Mouse (Mus musculus) natural killer cell, adult 2 months (primary cell): ENCODE data around the gene Atl1.

Experiments
- DNase-seq, 2 experiments: peaks; one replicate each; pipeline ENCODE4 v3.0.0; 2022; ENCODE audit warnings: low spot score in 2 of 2

Gene Atl1

DNA sequence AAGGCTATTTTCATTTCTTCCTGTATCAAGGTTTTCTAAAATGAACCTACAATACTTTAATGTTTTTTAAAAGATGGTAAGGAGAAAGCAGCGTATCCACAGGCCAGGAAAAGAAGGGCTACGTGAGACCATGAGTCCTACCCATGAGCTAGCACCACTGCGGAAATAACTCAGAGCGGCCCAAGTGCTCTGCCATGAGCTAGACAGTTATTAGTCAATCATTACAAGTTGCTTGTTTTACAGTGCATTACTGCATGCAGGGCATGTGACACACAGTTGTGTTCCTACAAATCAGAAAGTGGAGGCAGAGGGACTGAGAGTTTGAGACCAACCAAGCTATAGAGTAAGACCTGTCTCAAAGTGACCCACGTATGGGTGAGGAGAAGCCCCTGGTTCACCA, 8.4 kb upstream of the Atl1 start:
- DNase-seq, result no peak

DNA sequence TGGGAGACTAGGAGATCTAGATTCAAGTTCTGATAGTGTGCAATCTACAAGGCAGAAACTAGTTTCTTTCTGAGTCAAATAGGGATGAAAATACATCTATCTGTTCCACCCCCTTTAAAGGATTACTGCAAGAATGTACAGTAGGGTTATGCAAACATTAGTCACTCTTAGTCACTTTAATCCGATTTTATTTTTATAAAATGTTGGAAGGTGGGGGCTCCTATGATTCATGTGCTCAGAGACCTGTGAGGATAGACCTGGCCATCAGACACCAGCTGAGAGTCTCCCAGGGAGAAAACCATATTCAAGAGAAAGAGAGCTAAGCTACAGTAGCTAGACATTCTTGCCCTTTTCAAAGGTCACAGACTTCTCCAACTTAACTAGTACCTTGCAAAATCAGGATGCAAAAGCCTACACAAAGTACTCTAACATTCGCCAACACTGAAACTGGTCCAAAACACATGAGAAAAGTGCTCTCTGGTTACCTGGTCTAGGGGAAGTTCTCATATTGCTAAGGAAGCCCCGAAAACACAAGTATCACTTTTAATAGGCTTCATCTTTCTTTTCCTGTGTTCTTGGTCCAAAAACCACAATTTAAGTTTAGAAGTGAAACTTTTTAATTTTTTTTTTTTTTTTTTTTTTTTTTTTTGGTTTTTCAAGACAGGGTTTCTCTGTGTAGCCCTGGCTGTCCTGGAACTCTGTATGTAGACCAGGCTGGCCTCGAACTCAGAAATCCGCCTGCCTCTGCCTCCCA, 7.1 kb upstream of the Atl1 start:
- DNase-seq, result no peak

DNA sequence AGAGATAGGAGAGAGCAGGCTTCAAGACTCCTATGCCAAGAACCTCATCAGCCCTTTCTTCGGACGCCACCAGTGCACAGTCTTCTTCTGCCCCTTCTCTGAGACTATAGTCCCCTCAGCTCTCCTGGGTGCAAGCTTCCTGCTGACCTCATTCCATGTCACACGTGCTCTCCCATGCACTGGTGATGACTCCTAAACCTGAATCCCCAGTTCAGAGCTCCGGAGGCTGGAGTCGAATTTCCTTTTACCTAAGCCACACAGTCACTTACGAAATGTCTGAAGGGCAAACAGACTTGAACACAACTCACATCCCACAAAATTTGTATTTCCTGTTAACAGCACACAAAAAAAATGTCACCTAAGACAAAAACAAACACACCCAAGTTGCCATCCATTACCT, 4.6 kb upstream of the Atl1 start:
- DNase-seq, result no peak

GRCm38 (mm10) chr12:69888345-69888744, 4.1 kb upstream of the Atl1 start:
- no peak for DNase-seq

- no peak for DNase-seq
Measured at GRCm38 (mm10) chr12:69890051-69890450, 2.4 kb upstream of the Atl1 start.

- no peak for DNase-seq
Measured at GRCm38 (mm10) chr12:69890476-69890875, 1.9 kb upstream of the Atl1 start.

- DNase-seq, result no peak
Measured at GRCm38 (mm10) chr12:69891721-69892120, 693 bp upstream of the Atl1 start.

DNA sequence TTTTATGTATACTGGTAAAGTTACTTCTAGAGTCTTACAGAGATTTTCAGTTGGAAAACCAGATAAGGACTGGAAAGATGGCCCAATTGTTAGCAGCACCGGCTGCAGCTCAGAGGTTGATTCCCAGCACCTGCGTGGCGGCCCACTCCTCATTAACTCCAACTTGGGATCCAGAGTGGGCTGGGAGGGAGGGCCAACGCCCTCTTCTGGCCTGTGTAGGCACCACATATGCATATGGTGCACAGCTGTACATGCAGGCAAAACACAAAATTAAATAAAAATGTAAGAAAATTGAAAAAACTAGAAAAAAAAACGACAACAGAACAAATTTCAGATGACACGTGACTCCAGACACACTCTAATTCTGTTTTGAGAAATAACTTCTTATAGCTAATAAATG, 1.5 kb downstream of the Atl1 start:
- DNase-seq, result no peak

- no peak for DNase-seq
Measured at GRCm38 (mm10) chr12:69895046-69895445, 2.6 kb downstream of the Atl1 start.

DNA sequence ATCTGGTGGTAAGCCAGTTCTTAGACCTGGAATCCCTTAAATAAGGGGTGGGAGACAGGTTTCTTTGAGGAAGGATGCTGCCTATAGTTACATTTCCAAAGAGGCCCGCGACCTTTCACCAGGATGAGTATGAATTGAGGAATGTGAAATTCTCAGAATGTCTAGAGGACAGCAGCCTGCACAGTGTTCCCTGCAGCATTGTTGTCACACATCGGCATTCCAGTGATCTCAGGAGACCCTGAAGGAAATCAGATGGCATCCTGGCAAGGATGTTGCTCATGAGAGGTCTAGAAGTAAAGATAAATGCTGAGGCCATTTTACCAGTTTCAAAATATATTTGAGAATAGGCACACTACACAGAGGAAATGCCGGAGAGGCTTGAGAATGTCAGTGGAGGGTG, 5.7 kb downstream of the Atl1 start:
- DNase-seq, result no peak

GRCm38 (mm10) chr12:69904991-69905390, 12.6 kb downstream of the Atl1 start:
- DNase-seq, result no peak

DNA sequence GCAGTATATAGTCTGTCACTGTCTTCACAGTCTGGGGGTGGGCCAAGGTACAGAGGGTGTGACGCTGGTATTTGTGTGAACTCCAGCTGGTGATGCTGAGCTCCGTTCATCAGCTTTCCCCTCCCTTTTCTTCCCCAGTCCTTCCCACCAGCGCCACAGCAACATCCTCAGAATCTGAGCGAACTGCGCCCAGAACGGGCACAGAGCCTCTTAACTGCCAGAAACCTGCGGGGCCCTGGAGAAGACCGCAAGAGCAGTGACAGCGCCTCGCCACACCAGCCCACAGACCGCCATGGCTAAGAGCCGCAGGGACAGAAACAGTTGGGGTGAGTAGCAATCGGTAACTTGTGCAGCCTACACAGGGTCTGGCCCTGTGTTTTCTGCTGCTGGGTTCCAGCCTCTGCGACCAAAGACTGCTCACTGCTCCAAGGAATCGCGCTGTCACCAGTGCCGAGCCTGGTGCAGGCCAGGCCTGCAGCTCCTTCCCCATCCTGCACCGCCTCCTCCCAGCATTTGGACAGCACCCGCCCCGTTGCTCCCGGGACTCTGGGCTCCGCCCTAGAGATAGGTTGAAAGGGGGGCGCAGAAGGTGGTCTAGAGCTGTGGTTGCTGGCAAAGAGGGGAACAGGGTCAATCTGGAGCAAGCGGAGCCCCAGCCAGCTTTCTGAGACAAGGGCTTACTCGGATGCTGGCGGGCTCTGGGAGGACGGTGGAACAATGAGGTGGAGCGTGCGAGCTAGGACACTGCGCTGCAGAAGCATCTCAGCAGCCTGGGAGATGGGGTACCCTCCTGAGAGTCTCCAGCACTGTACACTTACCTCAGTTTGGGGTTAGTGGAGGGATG, 15.5 kb downstream of the Atl1 start:
- no peak for DNase-seq

DNA sequence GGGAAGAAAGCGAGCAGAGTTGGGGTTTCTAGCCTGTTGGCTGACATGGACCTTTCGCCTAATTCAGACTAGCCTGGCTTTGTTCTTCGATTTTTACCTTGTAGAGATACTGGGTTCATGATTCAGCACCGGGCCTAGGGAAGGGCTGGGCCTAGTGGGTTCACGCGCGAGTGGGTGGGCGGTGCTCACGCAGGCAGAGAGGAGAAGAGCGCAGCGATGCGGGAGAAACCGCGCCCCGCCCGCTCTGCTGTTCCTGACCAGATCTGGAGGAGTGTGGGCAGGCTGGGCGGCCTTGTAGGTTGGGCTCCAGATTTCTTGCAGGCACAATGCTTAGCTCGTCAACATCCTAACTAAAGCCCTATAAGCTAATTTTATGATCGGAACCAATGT, 16.1 kb downstream of the Atl1 start:
- no peak for DNase-seq

- DNase-seq, result no peak
Measured at GRCm38 (mm10) chr12:69911906-69912305, 19.5 kb downstream of the Atl1 start.

GRCm38 (mm10) chr12:69912737-69913136, 20.3 kb downstream of the Atl1 start:
- no peak for DNase-seq

- DNase-seq, result no peak
Measured at GRCm38 (mm10) chr12:69917870-69918269, 25.5 kb downstream of the Atl1 start.

DNA sequence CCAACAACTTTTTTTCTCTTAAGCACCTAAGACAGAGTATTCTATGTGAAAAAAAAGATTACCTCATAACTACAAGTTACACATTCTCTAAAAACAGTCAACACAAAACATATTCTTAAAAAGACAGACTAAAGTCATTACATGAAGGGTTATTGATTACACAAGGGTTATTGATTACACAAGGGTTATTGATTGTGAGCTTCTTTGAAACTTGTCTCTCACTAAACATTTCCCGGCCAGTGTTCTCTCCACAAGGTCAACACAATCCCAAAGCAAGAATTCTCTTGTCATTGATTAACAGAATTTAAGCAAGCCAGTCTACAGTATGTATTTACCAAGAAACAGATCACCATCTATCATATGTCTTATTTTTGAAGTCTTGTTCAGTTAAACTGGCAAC, 29.7 kb downstream of the Atl1 start:
- no peak for DNase-seq

GRCm38 (mm10) chr12:69923128-69923527, 30.7 kb downstream of the Atl1 start:
- no peak for DNase-seq

- no peak for DNase-seq
Measured at GRCm38 (mm10) chr12:69923603-69924002, 31.2 kb downstream of the Atl1 start.

- peak in 1 of 2 experiments; percentile 35 for DNase-seq
Measured at GRCm38 (mm10) chr12:69924012-69924411, 31.6 kb downstream of the Atl1 start.

DNA sequence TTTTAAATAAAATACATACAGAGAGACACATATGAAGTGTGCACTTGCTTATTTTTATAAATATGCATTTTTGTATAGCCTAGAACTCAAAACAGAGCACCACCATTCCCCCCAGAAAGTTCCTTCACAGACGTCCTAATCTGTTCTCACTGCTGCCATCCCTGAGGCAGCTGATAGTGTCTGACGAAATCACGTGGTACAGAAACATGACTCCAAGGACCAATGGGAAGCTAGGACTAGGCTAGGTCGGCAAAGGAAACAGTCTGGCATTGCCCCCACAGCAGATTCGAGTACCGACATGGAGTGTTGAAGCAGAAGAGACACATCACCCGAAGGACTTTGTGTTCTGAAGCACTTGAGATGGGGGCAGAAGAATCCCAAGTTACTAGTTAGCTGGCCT, 34.3 kb downstream of the Atl1 start:
- DNase-seq, result no peak

- DNase-seq, result no peak
Measured at GRCm38 (mm10) chr12:69937731-69938130, 45.3 kb downstream of the Atl1 start.

DNA sequence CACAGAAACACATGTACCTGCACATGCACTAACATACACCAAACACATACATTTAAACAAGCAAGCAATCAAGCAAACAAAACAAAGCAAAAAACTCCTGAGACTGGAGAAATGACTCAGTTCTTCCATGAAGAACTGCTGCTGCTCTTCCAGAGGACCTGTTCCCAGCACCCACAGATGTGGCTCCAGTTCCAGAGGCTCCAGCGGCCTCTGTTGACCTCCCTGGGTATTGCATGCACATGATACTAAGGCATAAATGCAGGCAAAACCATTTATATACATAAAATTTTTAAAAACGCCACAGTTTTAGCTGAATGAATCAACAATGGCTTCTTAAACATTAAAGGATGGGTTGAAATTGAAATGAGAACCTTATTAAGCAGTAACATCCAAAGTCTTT, 46.9 kb downstream of the Atl1 start:
- peak in 1 of 2 experiments; percentile 7 for DNase-seq
